Mouse (Mus musculus) lung, postnatal 0 days (tissue): ENCODE measurements around the gene Ifi209.

Experiments used
- CTCF ChIP-seq: IDR thresholded peaks from 2 replicates; pipeline ENCODE4 v1.5.1; 2016; ENCODE audit warnings: antibody characterized with exemption, mild to moderate bottlenecking
- EP300 ChIP-seq: IDR thresholded peaks from 2 replicates; pipeline ENCODE4 v1.6.1; 2016; ENCODE audit warnings: antibody characterized with exemption, mild to moderate bottlenecking, control low read depth

- TF ChIP-seq CTCF, result no peak
- no peak for TF ChIP-seq EP300
Observed at GRCm38 (mm10) chr1:173633969-173634645, 3.4 kb downstream of the Ifi209 start.
